Mouse (Mus musculus) kidney, embryonic 14.5 days (tissue): ENCODE results near the gene Gm28635. TPM values are rescaled to one million over a fixed set of nuclear protein-coding genes. Genes with fewer than 3 reads are reported as not detected.

Experiments
- ATAC-seq: fragments of 200-750 bp; cut with Nextera tagmentation; 2 replicates; pipeline ENCODE4 v1.8.0; 2017; ENCODE audit warnings: moderate number of reproducible peaks, mild to moderate bottlenecking, moderate TSS enrichment, moderate library complexity; ENCODE audit not compliant: low FRiP score, low TSS enrichment
- H3K27ac ChIP-seq: fragments of 300-500 bp; sonication (generic); 2 replicates; pipeline ENCODE4 v1.5.1; 2014; ENCODE audit warnings: low read depth, mild to moderate bottlenecking, low read length, moderate library complexity, mixed read lengths
- H3K27me3 ChIP-seq: fragments of 300-500 bp; sonication (generic); 2 replicates; pipeline ENCODE4 v1.6.1; 2014; ENCODE audit warnings: mild to moderate bottlenecking, low read length; ENCODE audit not compliant: control insufficient read depth, insufficient read depth
- H3K36me3 ChIP-seq: fragments of 300-500 bp; sonication (generic); 2 replicates; pipeline ENCODE4 v1.6.1; 2014; ENCODE audit warnings: low read length, mixed read lengths; ENCODE audit not compliant: control insufficient read depth, insufficient read depth
- H3K4me1 ChIP-seq: fragments of 300-500 bp; sonication (generic); 2 replicates; pipeline ENCODE4 v1.6.1; 2014; ENCODE audit warnings: low read length, mixed read lengths; ENCODE audit not compliant: control insufficient read depth, insufficient read depth
- H3K4me2 ChIP-seq: fragments of 300-500 bp; sonication (generic); replicated peaks from 2 replicates; pipeline ENCODE4 v1.6.1; 2014; ENCODE audit warnings: low read depth, mild to moderate bottlenecking, low read length
- H3K4me3 ChIP-seq: fragments of 300-500 bp; sonication (generic); 2 replicates; pipeline ENCODE4 v1.5.1; 2014; ENCODE audit warnings: mild to moderate bottlenecking, low read length
- H3K9ac ChIP-seq: fragments of 300-500 bp; sonication (generic); 2 replicates; pipeline ENCODE4 v1.6.1; 2014; ENCODE audit warnings: low read depth, mild to moderate bottlenecking, low read length, moderate library complexity
- H3K9me3 ChIP-seq: fragments of 300-500 bp; sonication (generic); 2 replicates; pipeline ENCODE4 v1.6.1; 2016; ENCODE audit warnings: low read length; ENCODE audit not compliant: control insufficient read depth
- WGBS: fragments of 180-500 bp; shearing (Covaris S2); extraction: QIAGEN DNeasy Blood & Tissue Kit; methylation state at CpG from one replicate; pipeline ENCODE4 v1.1.7; 2014; 5-methylcytosine and 5-hydroxymethylcytosine counted together
- polyA plus RNA-seq: library from polyadenylated mRNA; unstranded; fragments of >200 nt; fragmentation: Nextera tagmentation; extraction: Ambion mirVana; gene quantifications from 2 replicates; pipeline ENCODE4 v1.2.1, GENCODE M21; 2014

The Gm28635 gene
- polyA plus RNA-seq, 1 experiment from 2014 or later: not detected

- Histone ChIP-seq H3K4me3 (no peak overlapping the region), H3K4me2 (no peak overlapping the region), H3K27me3 (no peaks in the 10 kb centered on the region), H3K9me3 (no peaks in the 10 kb centered on the region), H3K4me1 (no peaks in the 10 kb centered on the region), H3K9ac (no peak overlapping the region), H3K27ac (no peak overlapping the region), H3K36me3 (peaks cover 69% of the 10 kb centered on the region)
- 92% methylated on average over 6 of the region's 6 CpGs for WGBS
- ATAC-seq: no peak
Observed at GRCm38 (mm10) chr2:84599270-84599888, 78.5 kb downstream of the Gm28635 start.

GRCm38 (mm10) chr2:84597123-84597522 is 80.7 kb downstream of the Gm28635 start:
- peaks cover 49% of the 10 kb centered on the region for H3K36me3 ChIP-seq
- no peaks in the 10 kb centered on the region for H3K4me1 ChIP-seq
- no peaks in the 10 kb centered on the region for H3K9me3 ChIP-seq
- H3K27ac ChIP-seq: no peak overlapping the region
- H3K4me3 ChIP-seq: no peak overlapping the region
- no peaks in the 10 kb centered on the region for H3K27me3 ChIP-seq
- no peak for ATAC-seq
- WGBS: 94% methylated on average over 1 of the region's 1 CpGs
- no peak overlapping the region for H3K4me2 ChIP-seq
- no peak overlapping the region for H3K9ac ChIP-seq

- 94% methylated on average over 8 of the region's 8 CpGs for WGBS
- peaks cover 4% of the 10 kb centered on the region; the same call in 1 of the 2 replicates for H3K9me3 ChIP-seq
- H3K27me3 ChIP-seq: no peaks in the 10 kb centered on the region
- peaks cover 22% of the 10 kb centered on the region; the same call in 1 of the 2 replicates for H3K36me3 ChIP-seq
- no peak overlapping the region for H3K27ac ChIP-seq
- H3K4me1 ChIP-seq: no peaks in the 10 kb centered on the region
- no peak overlapping the region for H3K4me3 ChIP-seq
- no peak for ATAC-seq
- no peak overlapping the region for H3K9ac ChIP-seq
- H3K4me2 ChIP-seq: no peak overlapping the region
Observed at GRCm38 (mm10) chr2:84592801-84593200, 85.0 kb downstream of the Gm28635 start.

- peaks cover 4% of the 10 kb centered on the region; the same call in 1 of the 2 replicates for H3K9me3 ChIP-seq
- ATAC-seq: no peak
Observed at GRCm38 (mm10) chr2:84585700-84586099, 92.1 kb downstream of the Gm28635 start.

GRCm38 (mm10) chr2:84582286-84582685 is 95.6 kb downstream of the Gm28635 start:
- H3K4me2 ChIP-seq: no peak overlapping the region
- H3K27ac ChIP-seq: no peak overlapping the region
- no peak for ATAC-seq
- 83% methylated on average over 5 of the region's 5 CpGs for WGBS
- H3K9ac ChIP-seq: no peak overlapping the region
- H3K27me3 ChIP-seq: no peaks in the 10 kb centered on the region
- H3K4me1 ChIP-seq: no peaks in the 10 kb centered on the region
- no peaks in the 10 kb centered on the region; the same call in 1 of the 2 replicates for H3K36me3 ChIP-seq
- H3K4me3 ChIP-seq: no peak overlapping the region
- no peaks in the 10 kb centered on the region for H3K9me3 ChIP-seq

More at GRCm38 (mm10) chr2:84585700-84586099, 92.1 kb downstream of the Gm28635 start:
- Histone ChIP-seq H3K4me2 (no peak overlapping the region), H3K4me3 (no peak overlapping the region), H3K27me3 (no peaks in the 10 kb centered on the region), H3K9ac (no peak overlapping the region), H3K36me3 (0 out of 2 replicates have a peak, but pooled peaks cover 2% of the 10 kb centered on the region), H3K27ac (no peak overlapping the region), H3K4me1 (no peaks in the 10 kb centered on the region)
- 82% methylated on average over 8 of the region's 8 CpGs for WGBS

GRCm38 (mm10) chr2:84581208-84581607 is 96.6 kb downstream of the Gm28635 start:
- Histone ChIP-seq H3K9me3 (no peaks in the 10 kb centered on the region), H3K36me3 (no peaks in the 10 kb centered on the region; the same call in 1 of the 2 replicates), H3K9ac (no peak overlapping the region), H3K4me1 (no peaks in the 10 kb centered on the region), H3K27ac (no peak overlapping the region), H3K4me3 (no peak overlapping the region), H3K4me2 (no peak overlapping the region), H3K27me3 (no peaks in the 10 kb centered on the region)
- ATAC-seq: no peak
- WGBS: 98% methylated on average over 2 of the region's 3 CpGs

- Histone ChIP-seq H3K27me3 (no peaks in the 10 kb centered on the region), H3K4me3 (no peak overlapping the region), H3K4me1 (no peaks in the 10 kb centered on the region), H3K4me2 (no peak overlapping the region), H3K36me3 (no peaks in the 10 kb centered on the region; the same call in 1 of the 2 replicates), H3K9me3 (no peaks in the 10 kb centered on the region), H3K9ac (no peak overlapping the region), H3K27ac (no peak overlapping the region)
- 92% methylated on average over 2 of the region's 2 CpGs for WGBS
- no peak for ATAC-seq
Observed at GRCm38 (mm10) chr2:84579311-84579710, 98.5 kb downstream of the Gm28635 start.

GRCm38 (mm10) chr2:84574130-84574529 is 103.7 kb downstream of the Gm28635 start:
- no peak for ATAC-seq
- H3K4me2 ChIP-seq: no peak overlapping the region
- no peak overlapping the region for H3K4me3 ChIP-seq
- no peaks in the 10 kb centered on the region for H3K9me3 ChIP-seq
- H3K27ac ChIP-seq: no peak overlapping the region
- no peaks in the 10 kb centered on the region for H3K4me1 ChIP-seq
- no peaks in the 10 kb centered on the region for H3K27me3 ChIP-seq
- no peaks in the 10 kb centered on the region; the same call in 1 of the 2 replicates for H3K36me3 ChIP-seq
- 94% methylated on average over 4 of the region's 4 CpGs for whole genome bisulfite sequencing
- no peak overlapping the region for H3K9ac ChIP-seq

- peak overlapping the region; percentile 11; the same call in 1 of the 2 replicates for H3K4me3 ChIP-seq
- no peaks in the 10 kb centered on the region for H3K36me3 ChIP-seq
- no peak overlapping the region for H3K9ac ChIP-seq
- 43% methylated on average over 10 of the region's 10 CpGs for WGBS
- H3K9me3 ChIP-seq: no peaks in the 10 kb centered on the region
- H3K4me1 ChIP-seq: no peaks in the 10 kb centered on the region
- peak overlapping the region; percentile 33 for H3K4me2 ChIP-seq
- no peak overlapping the region for H3K27ac ChIP-seq
- ATAC-seq: no peak
- H3K27me3 ChIP-seq: no peaks in the 10 kb centered on the region
Observed at GRCm38 (mm10) chr2:84556888-84557514, 120.8 kb downstream of the Gm28635 start.
